Mouse (Mus musculus) WW6 (cell line): ENCODE data around the gene Mfsd2b.
"Not testable (repeated sequence)": the region's sequence is repeated elsewhere in the genome, so short reads cannot be mapped to it uniquely, and the experiment has no call there.

Experiments used
- DNase-seq: peaks from one replicate; pipeline ENCODE4 v3.0.0-alpha.2; 2013; ENCODE audit warnings: low read depth, low spot score

Gene Mfsd2b

GRCm38 (mm10) chr12:4874161-4874927, at the start of gene Mfsd2b:
Mfsd2b (minus strand) TSS chr12:4874359.
- peak; percentile 68 for DNase-seq

DNA sequence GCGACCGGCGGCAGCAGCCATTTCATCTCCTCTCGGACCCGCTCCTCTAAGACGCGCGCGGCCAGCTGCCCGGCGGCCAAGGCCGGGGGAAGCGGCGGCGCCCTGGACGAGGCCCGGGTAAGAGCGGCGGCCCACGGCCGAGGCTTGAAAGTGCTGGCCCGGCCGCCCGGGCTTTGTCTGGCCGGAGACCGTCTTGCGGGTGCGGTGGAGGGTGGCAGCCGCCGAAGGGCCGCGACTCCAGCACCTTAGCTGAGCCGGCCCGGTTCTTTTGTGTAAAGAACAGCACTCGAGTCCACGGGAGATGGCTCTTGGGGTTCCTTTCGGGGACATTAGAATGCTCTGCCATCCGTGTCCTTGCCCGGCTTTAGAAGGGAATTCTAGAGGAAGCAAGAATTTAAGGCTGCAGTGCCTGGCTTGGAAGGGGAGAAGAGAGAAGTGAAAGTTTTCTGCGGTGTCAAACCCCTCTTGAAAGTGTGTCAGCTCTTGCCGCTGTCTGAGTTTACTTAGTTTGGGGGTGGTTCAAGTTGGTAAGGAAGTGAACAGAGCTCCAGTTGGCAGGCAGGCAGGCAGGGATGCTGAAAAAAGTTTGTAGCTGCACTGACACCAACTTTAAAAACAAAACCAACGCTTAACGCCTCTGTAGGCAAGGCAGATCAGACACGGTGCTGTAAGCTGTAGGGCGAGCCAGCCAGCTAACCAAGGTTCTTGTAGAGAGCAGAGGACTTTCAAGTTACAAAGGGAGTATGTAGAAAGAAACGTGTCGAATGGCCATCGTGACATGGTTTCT, 43.8 kb upstream of the Mfsd2b start:
- no peak for DNase-seq

- DNase-seq: peak; percentile 89
Observed at GRCm38 (mm10) chr12:4916994-4917804, 43.0 kb upstream of the Mfsd2b start, which contains the start of gene Atad2b. Atad2b (plus strand) TSS chr12:4917353.

DNA sequence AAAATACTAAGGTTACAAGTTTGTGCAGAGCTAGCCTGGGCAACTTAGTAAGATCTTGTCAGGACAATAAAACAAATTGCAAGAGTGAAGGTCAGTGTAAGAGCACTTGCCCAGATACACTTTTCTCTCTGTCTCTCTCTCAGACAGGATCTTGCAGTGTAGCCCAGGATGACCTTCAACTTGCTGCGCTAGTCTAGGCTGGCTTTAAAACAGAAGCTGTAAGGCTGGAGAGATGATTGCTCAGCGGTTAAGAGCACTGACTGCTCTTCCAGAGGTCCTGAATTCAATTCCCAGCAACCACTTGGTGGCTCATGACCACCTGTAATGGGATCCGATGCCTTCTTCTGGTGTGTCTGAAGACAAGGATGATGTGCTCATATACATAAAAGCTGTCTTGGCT, 40.8 kb upstream of the Mfsd2b start:
- DNase-seq: no peak

DNA sequence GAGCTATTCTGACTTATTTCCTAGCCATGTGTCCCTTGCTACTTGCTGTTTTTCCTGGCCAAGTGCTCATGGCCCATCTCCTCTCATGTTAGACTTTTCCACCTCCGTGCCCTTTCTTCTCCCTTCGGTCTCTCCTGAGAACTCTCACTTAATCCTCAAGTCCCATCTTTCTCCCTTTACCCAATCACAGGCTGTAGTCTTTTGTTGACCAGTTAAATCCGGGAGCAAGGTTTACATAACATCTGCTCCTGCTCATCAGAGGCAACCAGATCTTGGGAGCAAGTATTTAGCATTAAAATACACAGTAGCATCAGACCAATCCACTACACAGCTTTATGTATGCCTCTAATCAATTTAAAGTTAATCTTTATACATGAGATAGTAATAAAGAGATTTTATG, 40.3 kb upstream of the Mfsd2b start:
- DNase-seq: no peak

- DNase-seq: no peak
Observed at GRCm38 (mm10) chr12:4911716-4912115, 37.6 kb upstream of the Mfsd2b start.

GRCm38 (mm10) chr12:4910496-4910895, 36.3 kb upstream of the Mfsd2b start:
- DNase-seq: not testable (repeated sequence)

DNA sequence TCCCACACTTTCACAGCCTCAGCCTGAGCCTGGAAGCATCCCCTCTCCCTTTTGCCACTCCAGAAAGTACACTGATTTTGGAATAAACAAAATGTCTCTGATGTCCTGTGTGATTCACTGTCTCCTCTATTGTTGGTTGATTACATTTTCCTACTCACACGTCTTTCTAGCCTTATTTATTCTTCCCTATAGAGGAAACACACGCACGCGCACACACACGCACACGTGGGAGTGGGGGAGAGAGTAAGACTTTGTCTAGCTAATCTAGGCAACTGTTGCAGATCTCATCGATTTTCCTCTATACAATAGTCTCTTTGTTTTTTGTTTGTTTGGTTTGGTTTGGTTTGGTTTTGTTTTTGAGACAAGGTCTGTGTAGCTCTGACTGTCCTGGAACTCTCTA, 34.2 kb upstream of the Mfsd2b start:
- DNase-seq: no peak

- DNase-seq: peak; percentile 89
Observed at GRCm38 (mm10) chr12:4906951-4907906, 33.1 kb upstream of the Mfsd2b start, which contains the start of gene Ubxn2a. Ubxn2a (minus strand) TSS chr12:4907705.

DNA sequence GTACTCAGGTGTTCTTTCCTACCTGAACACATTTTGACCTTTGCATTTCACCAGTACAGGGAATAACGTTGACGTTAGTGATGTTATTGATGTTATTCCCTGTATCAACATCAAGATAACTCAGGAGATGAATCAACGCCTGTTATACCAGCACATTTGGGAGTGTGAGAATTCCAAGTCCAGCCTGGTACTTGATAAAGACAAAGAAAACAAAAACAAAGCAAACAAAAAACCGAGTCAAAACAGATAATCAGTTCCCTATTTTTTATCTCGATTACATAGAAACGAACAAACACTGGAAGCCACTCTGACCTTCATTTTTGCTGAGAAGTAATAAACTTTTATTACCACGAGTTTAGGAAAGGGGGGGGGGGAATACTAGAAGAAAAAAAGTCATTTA, 32.3 kb upstream of the Mfsd2b start:
- DNase-seq: no peak

- no peak for DNase-seq
Observed at GRCm38 (mm10) chr12:4905946-4906345, 31.8 kb upstream of the Mfsd2b start.

GRCm38 (mm10) chr12:4898024-4898423, 23.9 kb upstream of the Mfsd2b start:
- DNase-seq: peak; percentile 79

DNA sequence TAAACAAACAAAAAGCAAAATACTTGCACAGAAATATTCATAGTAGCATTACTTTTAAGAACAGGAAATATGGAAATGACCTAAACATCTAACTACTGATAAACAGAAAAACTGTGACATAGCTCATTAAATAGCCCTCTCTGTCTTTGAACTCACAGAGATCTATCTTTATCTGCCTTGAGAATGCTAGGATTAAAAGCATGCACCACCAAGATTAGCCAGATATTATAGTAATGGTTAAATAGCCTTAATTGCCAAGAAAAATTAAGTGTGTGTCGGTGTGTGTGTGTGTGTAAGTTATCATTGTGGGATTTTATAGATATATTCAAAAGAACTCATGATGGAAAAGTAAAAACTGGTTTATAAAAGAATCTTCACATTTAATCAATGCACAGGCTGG, 15.7 kb upstream of the Mfsd2b start:
- DNase-seq: no peak

- no peak for DNase-seq
Observed at GRCm38 (mm10) chr12:4889251-4889650, 15.1 kb upstream of the Mfsd2b start.

- DNase-seq: no peak
Observed at GRCm38 (mm10) chr12:4888739-4889138, 14.6 kb upstream of the Mfsd2b start.

DNA sequence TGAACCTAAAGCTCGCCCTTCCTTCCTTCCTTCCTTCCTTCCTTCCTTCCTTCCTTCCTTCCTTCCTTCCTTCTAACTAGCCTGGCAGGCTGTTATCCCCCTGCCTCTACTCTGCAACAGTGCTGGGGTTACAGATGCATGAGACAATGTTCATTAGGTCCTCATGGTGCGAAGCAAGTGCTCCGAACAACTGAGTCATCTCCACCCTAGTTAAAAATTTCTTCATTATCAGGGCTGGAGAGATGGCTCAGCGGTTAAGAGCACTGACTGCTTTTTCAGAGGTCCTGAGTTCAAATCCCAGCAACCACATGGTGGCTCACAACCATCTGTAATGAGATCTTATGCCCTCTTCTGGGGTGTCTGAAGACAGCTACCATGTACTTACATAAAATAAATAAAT, 12.4 kb upstream of the Mfsd2b start:
- not testable (repeated sequence) for DNase-seq

GRCm38 (mm10) chr12:4885062-4885461, 10.9 kb upstream of the Mfsd2b start:
- no peak for DNase-seq

DNA sequence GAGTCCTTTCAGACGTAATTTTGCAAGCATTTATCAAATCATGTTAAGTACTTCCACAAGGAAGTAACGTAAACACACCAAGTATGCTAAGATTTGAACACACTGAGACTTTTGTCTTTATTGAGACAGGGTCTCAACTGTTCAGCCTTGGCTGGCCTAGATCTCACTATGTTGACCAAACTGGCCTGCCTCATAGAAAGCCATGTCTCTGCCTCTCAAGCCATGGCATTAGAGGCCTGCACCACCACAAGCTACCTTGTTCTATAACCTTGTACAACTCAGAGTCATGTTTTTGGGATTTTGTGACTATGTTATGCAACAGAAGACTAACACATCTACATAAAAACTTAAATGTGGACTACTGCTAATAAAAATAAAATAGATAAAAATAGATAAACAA, 7.9 kb upstream of the Mfsd2b start:
- no peak for DNase-seq

DNA sequence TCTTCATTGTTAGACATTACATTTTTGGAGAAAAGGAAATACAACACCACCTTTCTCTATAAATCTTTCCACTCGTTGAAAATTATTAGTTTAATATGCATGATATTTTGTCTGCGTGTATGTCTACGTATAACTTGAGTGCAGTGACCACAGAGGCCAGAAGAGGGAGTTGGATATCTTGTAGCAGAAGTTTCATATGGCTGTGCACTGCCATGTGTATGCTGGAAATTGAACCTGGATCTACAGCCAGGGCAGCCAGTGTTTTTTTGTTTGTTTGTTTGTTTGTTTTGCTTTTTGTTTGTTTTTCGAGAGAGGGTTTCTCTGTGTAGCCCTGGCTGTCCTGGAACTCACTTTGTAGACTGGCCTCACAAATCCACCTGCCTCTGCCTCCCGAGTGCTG, 4.9 kb upstream of the Mfsd2b start:
- DNase-seq: no peak

DNA sequence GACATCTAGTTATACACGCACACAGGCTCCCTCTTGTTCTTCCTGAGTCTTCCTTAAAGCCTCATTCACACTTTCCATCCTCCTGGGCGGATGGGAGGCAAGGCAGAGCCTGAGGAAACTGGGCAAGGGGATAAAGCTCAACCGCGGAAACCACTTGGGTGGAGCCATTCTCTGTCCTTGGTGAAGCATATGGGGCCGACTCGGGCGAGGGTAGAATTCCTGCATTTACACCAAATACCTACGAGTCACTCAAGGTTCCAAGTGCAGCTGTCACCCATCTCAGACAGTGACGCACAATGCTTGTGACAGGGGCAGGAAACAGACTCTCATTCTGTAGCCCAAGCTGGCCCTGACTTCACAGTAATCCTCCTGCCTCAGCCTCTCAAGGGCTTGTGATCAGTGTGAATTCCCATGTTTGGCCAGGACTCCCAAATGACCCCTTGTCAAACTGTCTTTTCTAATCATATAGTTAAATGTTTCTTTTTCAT, 4.2 kb upstream of the Mfsd2b start:
- DNase-seq: no peak

DNA sequence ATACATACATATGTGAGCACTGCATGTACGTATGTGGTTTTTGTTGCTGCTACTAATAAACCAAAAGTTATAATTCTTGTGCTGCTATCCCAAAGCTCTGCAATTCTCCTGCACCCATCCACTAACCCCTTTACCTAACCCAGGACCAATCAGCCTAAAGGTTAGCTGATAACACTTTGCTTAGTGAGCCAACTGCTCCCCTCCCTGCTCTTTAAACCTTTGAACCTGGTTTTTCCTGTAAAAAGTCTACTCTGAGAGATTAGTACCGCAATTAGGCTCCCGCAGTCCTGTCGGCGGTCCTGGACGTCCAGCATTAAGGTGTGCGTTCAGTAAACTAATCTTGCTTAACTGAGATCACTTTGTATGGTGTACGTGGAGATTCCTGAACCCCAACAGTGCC, 1.5 kb upstream of the Mfsd2b start:
- DNase-seq: no peak
